Mouse (Mus musculus) liver, postnatal 0 days (tissue): ENCODE measurements around the gene Sbk2.

Experiments
- CTCF ChIP-seq: sonication (generic); IDR thresholded peaks from 2 replicates; pipeline ENCODE4 v1.5.1; 2016; ENCODE audit warnings: antibody characterized with exemption, low read depth
- EP300 ChIP-seq: IDR thresholded peaks from 2 replicates; pipeline ENCODE4 v1.6.1; 2016; ENCODE audit warnings: antibody characterized with exemption, low read depth, mild to moderate bottlenecking

DNA sequence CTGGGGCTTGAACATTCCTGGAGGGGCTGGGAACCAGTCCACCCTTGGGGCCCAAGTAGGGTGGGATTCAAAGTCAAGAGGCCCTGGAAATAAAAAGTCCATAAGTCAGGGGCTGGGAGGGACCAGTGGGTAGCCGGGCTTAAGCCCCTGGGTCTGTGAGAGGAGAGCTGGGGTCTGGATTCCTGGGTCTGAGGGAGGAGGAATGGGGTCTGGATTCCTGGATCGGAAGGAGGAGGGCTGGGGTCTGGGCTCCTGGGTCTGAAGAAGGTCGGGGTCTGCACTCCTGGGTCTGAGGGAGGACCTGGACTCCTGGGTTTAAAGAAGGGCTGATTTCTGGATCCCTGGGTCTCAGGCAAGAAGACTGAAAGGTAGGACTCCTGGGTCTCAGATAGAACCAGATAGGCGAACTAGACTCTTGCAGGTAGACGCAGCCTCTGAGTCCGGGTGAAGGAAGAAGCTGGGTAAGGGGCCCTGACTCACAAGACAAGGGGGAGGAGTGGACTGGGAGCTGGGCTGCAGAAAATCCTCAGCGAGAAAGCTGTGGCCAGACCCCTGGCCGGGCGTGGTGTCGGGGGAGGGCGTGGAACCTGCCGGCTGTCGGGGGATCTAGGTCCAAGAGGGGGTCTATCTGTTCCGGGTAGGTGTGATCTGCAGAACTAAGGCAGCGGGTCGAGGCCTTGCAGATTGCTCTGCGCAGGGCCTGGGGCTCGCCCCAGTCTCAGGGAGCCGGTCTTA is 31.2 kb upstream of the Sbk2 start:
- TF ChIP-seq CTCF (no peak), EP300 (no peak)
